Mouse (Mus musculus): ENCODE measurements at regions not wholly inside any gene's neighbourhood (a gene's known extent, or its start where the extent isn't known, plus 50 kb on each side); places are given as distances from the start of the nearest gene placed in this dataset.

DNA sequence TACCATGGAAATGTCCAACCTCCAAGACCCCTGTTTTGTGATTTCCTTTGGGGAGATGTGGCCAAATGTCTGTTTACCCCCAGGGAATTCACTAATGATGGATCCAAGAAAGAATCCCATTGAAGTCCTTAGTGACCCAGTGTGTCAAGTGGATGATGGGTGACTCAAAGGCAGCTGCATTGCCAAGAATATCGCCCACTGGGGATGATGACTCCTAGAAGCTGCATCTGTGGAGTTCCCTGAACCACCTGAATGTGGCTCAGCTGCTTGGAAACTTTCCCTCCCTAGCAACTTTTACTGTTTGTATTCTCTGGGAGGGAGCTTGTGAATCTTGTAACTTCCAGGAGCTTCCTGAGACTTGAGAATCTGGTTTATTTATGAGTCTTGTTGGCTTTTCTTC, 578.3 kb downstream of the 1810013L24Rik start:
- Histone ChIP-seq H3K36me3 (ENCODE audit: control insufficient read depth, insufficient read depth) (no peaks in the 10 kb centered on the region), H3K4me3 (no peak overlapping the region), H3ac (ENCODE audit: control insufficient read depth, insufficient read length) (no peak overlapping the region), H3K27me3 (ENCODE audit: control insufficient read depth, insufficient read depth, insufficient read length) (no peaks in the 10 kb centered on the region), H3K79me2 (ENCODE audit: control insufficient read depth, insufficient read depth) (no peaks in the 10 kb centered on the region), H3K4me2 (ENCODE audit: low read depth) (no peak overlapping the region)
- TF ChIP-seq TCF12 (IDR thresholded peaks at IDR 0.05; ENCODE audit: insufficient read depth, poor library complexity, severe bottlenecking), result no peak
- TF ChIP-seq REST (IDR thresholded peaks at IDR 0.05; ENCODE audit: insufficient read depth, insufficient read length), result no peak
- TF ChIP-seq USF1 (IDR thresholded peaks at IDR 0.05; ENCODE audit: low read depth), result no peak

DNA sequence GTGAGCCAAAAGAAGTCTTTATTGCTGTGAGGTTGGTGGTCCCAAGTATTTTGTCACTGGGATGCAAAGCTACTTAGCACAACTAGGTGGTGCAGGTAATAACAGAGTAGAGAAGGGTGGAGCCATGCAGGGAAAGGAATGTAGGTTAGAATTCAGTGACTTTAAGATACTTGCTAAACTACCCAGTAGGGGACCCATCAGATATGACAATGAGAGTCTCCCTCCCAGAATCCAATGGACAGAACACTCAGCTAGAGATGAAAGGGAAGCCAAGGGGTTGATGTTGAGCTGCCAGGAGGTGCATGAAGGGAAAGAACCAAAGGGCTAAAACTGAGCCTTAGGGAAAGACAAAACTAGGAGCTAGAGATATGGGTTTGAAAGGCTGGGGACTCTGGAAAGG, 564.9 kb downstream of the Grin2a start:
- no peaks in the 10 kb centered on the region for H3K27me3 ChIP-seq (ENCODE audit: control insufficient read depth, insufficient read depth, insufficient read length)
- TF ChIP-seq SRF (IDR thresholded peaks at IDR 0.05; ENCODE audit: control insufficient read depth, insufficient read length, low read depth) (no peak), MAX (IDR thresholded peaks at IDR 0.05; ENCODE audit: low read depth) (no peak), TCF12 (IDR thresholded peaks at IDR 0.05; ENCODE audit: insufficient read depth, poor library complexity, severe bottlenecking) (no peak), USF1 (IDR thresholded peaks at IDR 0.05; ENCODE audit: low read depth) (no peak), CEBPB (IDR thresholded peaks at IDR 0.05; ENCODE audit: insufficient read depth, poor library complexity, severe bottlenecking) (no peak), MYOG (IDR thresholded peaks at IDR 0.05; ENCODE audit: control insufficient read depth in 1 of 3, insufficient read depth in 1 of 3, insufficient read length in 2 of 3, low read depth in 2 of 3) (no peak), E2F4 (IDR thresholded peaks at IDR 0.05; ENCODE audit: insufficient read depth) (no peak)

DNA sequence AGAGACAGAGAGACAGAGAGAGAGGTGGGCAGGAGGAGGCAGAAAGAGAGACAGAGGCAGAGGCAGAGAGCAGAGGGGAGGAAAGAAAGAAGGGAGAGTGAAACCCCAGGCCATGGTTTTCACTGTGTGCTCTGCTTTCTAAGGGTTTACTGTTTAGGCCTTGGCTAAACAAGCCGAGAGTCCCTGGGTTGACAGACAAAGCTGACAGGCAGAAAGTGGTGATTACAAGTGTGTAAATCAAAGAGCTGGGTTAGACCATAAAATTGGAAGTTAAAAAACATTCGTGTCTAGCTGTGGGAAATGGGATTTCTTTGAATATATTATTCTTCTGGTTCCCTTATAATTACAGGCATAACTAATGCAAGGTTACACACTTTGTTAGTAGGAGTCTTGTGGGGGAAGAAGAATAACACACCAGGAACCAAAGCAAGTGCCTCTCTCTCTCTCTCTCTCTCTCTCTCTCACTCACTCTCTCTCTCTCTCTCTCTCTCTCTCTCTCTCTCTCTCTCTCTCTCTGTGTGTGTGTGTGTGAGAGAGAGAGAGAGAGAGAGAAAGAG, 556.0 kb downstream of the Grin2a start:
- Histone ChIP-seq H3K36me3 (ENCODE audit: control insufficient read depth, insufficient read depth) (no peaks in the 10 kb centered on the region), H3K4me3 (no peak overlapping the region), H3K4me2 (ENCODE audit: low read depth) (no peak overlapping the region), H3ac (ENCODE audit: control insufficient read depth, insufficient read length) (no peak overlapping the region), H3K27me3 (ENCODE audit: control insufficient read depth, insufficient read depth, insufficient read length) (no peaks in the 10 kb centered on the region), H3K79me2 (ENCODE audit: control insufficient read depth, insufficient read depth) (no peaks in the 10 kb centered on the region)
- TF ChIP-seq MYOG (IDR thresholded peaks at IDR 0.05; ENCODE audit: control insufficient read depth in 1 of 3, insufficient read depth in 1 of 3, insufficient read length in 2 of 3, low read depth in 2 of 3) (no peak), MAX (IDR thresholded peaks at IDR 0.05; ENCODE audit: low read depth) (no peak)

More for the DNA sequence above, 564.9 kb downstream of the Grin2a start:
- no peaks in the 10 kb centered on the region for H3K36me3 ChIP-seq (ENCODE audit: control insufficient read depth, insufficient read depth)
- no peak overlapping the region for H3K4me3 ChIP-seq
- no peak overlapping the region for H3ac ChIP-seq (ENCODE audit: control insufficient read depth, insufficient read length)
- no peak overlapping the region for H3K4me2 ChIP-seq (ENCODE audit: low read depth)
- no peaks in the 10 kb centered on the region for H3K79me2 ChIP-seq (ENCODE audit: control insufficient read depth, insufficient read depth)

DNA sequence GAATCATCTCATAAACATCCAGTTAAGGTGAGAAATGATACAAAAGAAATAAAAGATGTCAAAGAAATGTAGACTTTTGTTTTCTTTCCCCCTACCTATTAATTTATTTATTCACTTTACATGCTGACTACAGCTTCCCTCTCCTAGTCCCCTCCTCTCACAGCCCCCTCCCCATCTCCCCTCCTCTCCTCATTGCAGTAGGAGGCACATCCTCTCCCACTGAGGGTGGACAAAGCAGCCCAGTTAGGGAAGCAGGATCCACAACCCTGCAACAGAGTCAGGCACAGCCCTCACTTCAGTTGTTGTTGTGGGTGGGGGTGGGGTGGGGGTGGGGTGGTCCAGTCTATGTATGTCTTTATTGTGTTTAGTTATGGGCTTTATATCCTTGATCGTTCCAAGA, 555.5 kb downstream of the Grin2a start:
- Histone ChIP-seq H3K4me2 (ENCODE audit: low read depth) (no peak overlapping the region), H3ac (ENCODE audit: control insufficient read depth, insufficient read length) (no peak overlapping the region), H3K4me3 (no peak overlapping the region), H3K27me3 (ENCODE audit: control insufficient read depth, insufficient read depth, insufficient read length) (no peaks in the 10 kb centered on the region), H3K36me3 (ENCODE audit: control insufficient read depth, insufficient read depth) (no peaks in the 10 kb centered on the region), H3K79me2 (ENCODE audit: control insufficient read depth, insufficient read depth) (no peaks in the 10 kb centered on the region)
- TF ChIP-seq USF1 (IDR thresholded peaks at IDR 0.05; ENCODE audit: low read depth), result no peak
- no peak for TF ChIP-seq E2F4 (IDR thresholded peaks at IDR 0.05; ENCODE audit: insufficient read depth)
- no peak for TF ChIP-seq REST (IDR thresholded peaks at IDR 0.05; ENCODE audit: insufficient read depth, insufficient read length)
- TF ChIP-seq MAX (IDR thresholded peaks at IDR 0.05; ENCODE audit: low read depth), result no peak
- TF ChIP-seq CEBPB (IDR thresholded peaks at IDR 0.05; ENCODE audit: insufficient read depth, poor library complexity, severe bottlenecking), result no peak
- TF ChIP-seq TCF12 (IDR thresholded peaks at IDR 0.05; ENCODE audit: insufficient read depth, poor library complexity, severe bottlenecking), result no peak
- TF ChIP-seq MYOG (IDR thresholded peaks at IDR 0.05; ENCODE audit: control insufficient read depth in 1 of 3, insufficient read depth in 1 of 3, insufficient read length in 2 of 3, low read depth in 2 of 3), result no peak

DNA sequence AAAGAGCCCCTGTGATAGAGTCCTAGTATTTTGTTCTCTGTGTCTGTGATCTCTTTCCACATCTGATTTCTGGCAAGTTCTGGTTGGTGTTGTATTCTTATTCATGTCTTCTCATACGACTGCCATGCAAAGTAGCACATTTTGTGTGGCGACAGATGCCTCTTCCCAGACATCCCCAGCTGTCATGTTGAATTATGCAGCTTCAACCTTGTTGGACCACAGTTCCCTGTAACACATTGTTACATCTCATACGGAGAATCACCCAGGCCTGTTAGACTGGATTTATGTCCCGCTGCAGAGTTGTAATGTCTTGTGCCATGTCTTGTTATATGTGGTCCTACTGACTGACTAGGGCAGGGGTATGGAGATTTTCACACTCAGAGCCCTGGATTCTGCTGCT, 543.3 kb downstream of the Grin2a start:
- Histone ChIP-seq H3K4me3 (no peak overlapping the region), H3K79me2 (ENCODE audit: control insufficient read depth, insufficient read depth) (no peaks in the 10 kb centered on the region), H3K4me2 (ENCODE audit: low read depth) (no peak overlapping the region), H3K27me3 (ENCODE audit: control insufficient read depth, insufficient read depth, insufficient read length) (no peaks in the 10 kb centered on the region), H3K36me3 (ENCODE audit: control insufficient read depth, insufficient read depth) (no peaks in the 10 kb centered on the region), H3ac (ENCODE audit: control insufficient read depth, insufficient read length) (no peak overlapping the region)
- TF ChIP-seq POLR2A (IDR thresholded peaks at IDR 0.05; ENCODE audit: insufficient read length, low read depth), result no peak
- TF ChIP-seq SRF (IDR thresholded peaks at IDR 0.05; ENCODE audit: control insufficient read depth, insufficient read length, low read depth), result no peak
- no peak for TF ChIP-seq TCF12 (IDR thresholded peaks at IDR 0.05; ENCODE audit: insufficient read depth, poor library complexity, severe bottlenecking)
- no peak for TF ChIP-seq MYOG (IDR thresholded peaks at IDR 0.05; ENCODE audit: control insufficient read depth in 1 of 3, insufficient read depth in 1 of 3, insufficient read length in 2 of 3, low read depth in 2 of 3)
- TF ChIP-seq POLR2AphosphoS2 (IDR thresholded peaks at IDR 0.05; ENCODE audit: insufficient read length, low read depth), result no peak
- no peak for TF ChIP-seq CEBPB (IDR thresholded peaks at IDR 0.05; ENCODE audit: insufficient read depth, poor library complexity, severe bottlenecking)
- TF ChIP-seq TCF3 (IDR thresholded peaks at IDR 0.05; ENCODE audit: insufficient read length, low read depth), result no peak
- TF ChIP-seq E2F4 (IDR thresholded peaks at IDR 0.05; ENCODE audit: insufficient read depth), result no peak
- no peak for TF ChIP-seq REST (IDR thresholded peaks at IDR 0.05; ENCODE audit: insufficient read depth, insufficient read length)
- TF ChIP-seq MAX (IDR thresholded peaks at IDR 0.05; ENCODE audit: low read depth), result no peak
- no peak for TF ChIP-seq MYOD1 (IDR thresholded peaks at IDR 0.05; ENCODE audit: control insufficient read depth in 1 of 3, insufficient read length in 2 of 3, low read depth in 2 of 3)
- TF ChIP-seq USF1 (IDR thresholded peaks at IDR 0.05; ENCODE audit: low read depth), result no peak

Data from myocyte (in vitro differentiated cells).